Mouse (Mus musculus) erythroblast, adult 5-6 weeks (primary cell): ENCODE results near the gene Rem1. TPM values are rescaled to one million over a fixed set of nuclear protein-coding genes. Genes with fewer than 3 reads are reported as not detected.
"Not testable (repeated sequence)": the region's sequence is repeated elsewhere in the genome, so short reads cannot be mapped to it uniquely, and the experiment has no call there.

ENCODE experiments used
- ATAC-seq: replicated peaks from 2 replicates; pipeline ENCODE4 v1.8.0; 2016; ENCODE audit warnings: moderate number of reproducible peaks, mild to moderate bottlenecking, moderate TSS enrichment, inconsistent platforms; ENCODE audit not compliant: poor library complexity, low FRiP score, severe bottlenecking
- total RNA-seq, 2 experiments: library from RNA; stranded (forward) in 1 of 2; stranded (reverse) in 1 of 2; fragments of 150-400 nt in 1 of 2; fragments of 200-764, 138-1000 nt in 1 of 2; gene quantifications; 2 replicates each; pipeline versions ENCODE4 v1.2.3 to v1.2.4; 2015 to 2017; ENCODE audit warnings: low replicate concordance in 2 of 2

Rem1 gene
- total RNA-seq, 2 experiments from 2014 or later = 0.60 to 0.77 TPM

GRCm38 (mm10) chr2:152625256-152625655 is 1.5 kb upstream of the Rem1 start:
- no peak for ATAC-seq

- peak; percentile 17; the same call in 1 of the 2 replicates for ATAC-seq
These were observed 1.3 kb downstream of the Rem1 start for GRCm38 (mm10) chr2:152628066-152628465.

GRCm38 (mm10) chr2:152629239-152629638 is 2.5 kb downstream of the Rem1 start:
- no peak for ATAC-seq

- ATAC-seq = no peak
These were observed 3.2 kb downstream of the Rem1 start for GRCm38 (mm10) chr2:152629904-152630303.

GRCm38 (mm10) chr2:152633334-152633733 is 6.6 kb downstream of the Rem1 start:
- no peak for ATAC-seq

GRCm38 (mm10) chr2:152634311-152634710 is 7.6 kb downstream of the Rem1 start:
- no peak for ATAC-seq

- no peak for ATAC-seq
These were observed 9.7 kb downstream of the Rem1 start for GRCm38 (mm10) chr2:152636246-152637005.

- no peak for ATAC-seq
These were observed 10.2 kb downstream of the Rem1 start for GRCm38 (mm10) chr2:152637006-152637322.

GRCm38 (mm10) chr2:152637381-152637780 is 10.6 kb downstream of the Rem1 start:
- no peak for ATAC-seq

- no peak for ATAC-seq
These were observed 12.1 kb downstream of the Rem1 start for GRCm38 (mm10) chr2:152638865-152639264.

- no peak for ATAC-seq
These were observed 12.8 kb downstream of the Rem1 start for GRCm38 (mm10) chr2:152639406-152640113.

GRCm38 (mm10) chr2:152652901-152653620 is 26.3 kb downstream of the Rem1 start:
- ATAC-seq = no peak

GRCm38 (mm10) chr2:152653874-152654715 is 27.3 kb downstream of the Rem1 start:
- ATAC-seq = no peak

GRCm38 (mm10) chr2:152657398-152657797 is 30.6 kb downstream of the Rem1 start:
- ATAC-seq = no peak

- ATAC-seq = no peak
These were observed 34.4 kb downstream of the Rem1 start for GRCm38 (mm10) chr2:152661163-152661562.

GRCm38 (mm10) chr2:152666191-152666590 is 39.4 kb downstream of the Rem1 start:
- ATAC-seq = not testable (repeated sequence)

GRCm38 (mm10) chr2:152669256-152669638 is 42.5 kb downstream of the Rem1 start, which contains the start of gene H13:
Gene H13, plus strand, starts transcription at chr2:152669461.
- ATAC-seq = peak; percentile 90

GRCm38 (mm10) chr2:152669639-152670484 is 43.1 kb downstream of the Rem1 start:
- ATAC-seq = peak; percentile 51
